ENCODE assay signal across 1 mouse cellular context in the genomic region with DNA sequence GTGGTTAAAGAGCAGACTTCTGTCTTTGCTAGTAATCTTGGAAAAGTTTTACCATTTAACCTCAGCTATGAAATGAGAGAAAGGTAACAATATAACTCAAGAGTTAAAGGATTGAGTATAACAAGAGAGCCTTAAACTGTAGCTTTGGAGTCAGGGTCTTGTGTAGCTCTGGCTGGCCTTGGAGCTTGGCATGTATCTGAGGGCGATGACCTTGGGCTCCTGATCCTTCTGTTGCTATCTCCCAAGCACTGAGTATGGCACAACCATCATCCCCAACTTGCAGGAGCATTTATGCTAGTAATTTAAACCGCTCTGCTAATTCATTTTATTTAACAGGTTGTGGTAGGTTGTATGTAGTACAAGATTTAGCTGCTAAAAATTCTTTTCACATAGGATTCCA.
TF ChIP-seq lines count a peak whose summit lies in the region.

No protein-coding gene starts in this region.

TF ChIP-seq in CH12.LX, 34 proteins besides CTCF, POLR2A, EP300 and RAD21:
- TF ChIP-seq MXI1 (IDR thresholded peaks at IDR 0.05; ENCODE audit: low read depth, low read length) (no peak), POLR2AphosphoS2 (IDR thresholded peaks at IDR 0.05; ENCODE audit: low read depth, low read length) (0 out of 2 replicates have a peak, but pooled peaks have one; percentile 4), E2F4 (IDR thresholded peaks at IDR 0.05; ENCODE audit: insufficient replicate concordance, low read depth, low read length) (no peak), MEF2A (IDR thresholded peaks at IDR 0.05; ENCODE audit: borderline replicate concordance, low read depth, low read length) (no peak), ZC3H11A (IDR thresholded peaks at IDR 0.05; ENCODE audit: low read depth, low read length) (no peak), NRF1 (IDR thresholded peaks at IDR 0.05; ENCODE audit: low read depth, low read length) (no peak), JUND (conservative IDR thresholded peaks at IDR 0.05; ENCODE audit: low read depth, low read length) (no peak)
TF ChIP-seq in CH12.LX: peak in this region for 1.
